Mouse (Mus musculus) gastrocnemius, postnatal 36 days (tissue): ENCODE data around the gene Tpm4. TPM values are rescaled to one million over a fixed set of nuclear protein-coding genes. Genes with fewer than 3 reads are reported as not detected.
"Not testable (repeated sequence)": the region's sequence is repeated elsewhere in the genome, so short reads cannot be mapped to it uniquely, and the experiment has no call there.

Experiments
- DNase-seq, 2 experiments: peaks; one replicate each; pipeline ENCODE4 v3.0.0; 2022
- intact Hi-C: fragments of 180-260 bp; cut with DNase I; formaldehyde crosslinking; loops from one replicate; pipeline ENCODE4 v1.15.1; 2025
- long read RNA-seq, 2 experiments: library from polyadenylated mRNA; stranded (forward); transcript quantifications; one replicate each; pipeline ENCODE4 v2.0.0; 2021
- total RNA-seq, 2 experiments: library from RNA; stranded (reverse); gene quantifications; 2 replicates each; pipeline ENCODE4 v1.2.3; 2021

Tpm4 gene
- total RNA-seq = 10 to 100 TPM; 28.1 to 35.5 TPM
- long read RNA-seq, experiment 1, transcript Tpm4-201 (8 exons, 2,128 nt) = major isoform, 46 of 51 reads
- long read RNA-seq, experiment 1, partial matches to known transcripts = 0 of 51 reads
- long read RNA-seq, experiment 1, other reads (novel, unspliced or antisense) = 5 of 51 reads
- long read RNA-seq, experiment 2, transcript Tpm4-201 (8 exons, 2,128 nt) = major isoform, 38 of 40 reads
- long read RNA-seq, experiment 2, partial matches to known transcripts = 0 of 40 reads
- long read RNA-seq, experiment 2, other reads (novel, unspliced or antisense) = 2 of 40 reads

DNA sequence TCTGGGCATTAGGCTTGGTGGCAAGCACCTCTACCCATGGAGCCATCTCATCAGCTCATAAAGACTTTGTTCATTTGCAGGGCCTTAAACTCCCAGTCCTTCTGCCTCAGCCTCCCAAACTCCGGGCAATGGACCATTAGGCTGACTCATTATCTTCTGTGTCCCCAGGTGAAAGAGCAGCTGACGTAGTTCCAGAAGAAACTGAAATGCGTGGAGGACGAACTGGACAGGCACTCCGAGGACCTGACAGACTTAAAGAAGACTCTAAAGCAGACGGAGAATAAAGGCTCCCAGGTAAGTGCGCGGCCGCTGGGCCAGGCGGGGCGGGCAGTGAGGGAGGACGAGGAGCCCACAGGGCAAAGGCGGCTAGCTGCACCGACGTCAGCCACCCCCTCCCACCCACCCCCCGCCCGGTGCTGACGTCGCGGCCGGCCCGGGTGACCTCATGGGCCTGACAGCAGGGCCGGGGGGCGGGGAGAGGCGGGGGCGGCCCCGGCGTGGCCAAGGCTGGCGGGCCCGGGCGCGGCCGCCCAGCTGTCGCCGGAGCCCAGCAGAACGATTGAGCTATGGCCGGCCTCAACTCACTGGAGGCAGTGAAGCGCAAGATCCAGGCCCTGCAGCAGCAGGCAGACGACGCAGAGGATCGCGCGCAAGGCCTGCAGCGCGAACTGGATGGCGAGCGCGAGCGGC is at the start of gene Tpm4:
Tpm4 (plus strand) TSS at position 220 of the 690 bp plus-strand sequence.
- DNase-seq = peak; percentile 49 to 58
- intact Hi-C loops = no loop called here

DNA sequence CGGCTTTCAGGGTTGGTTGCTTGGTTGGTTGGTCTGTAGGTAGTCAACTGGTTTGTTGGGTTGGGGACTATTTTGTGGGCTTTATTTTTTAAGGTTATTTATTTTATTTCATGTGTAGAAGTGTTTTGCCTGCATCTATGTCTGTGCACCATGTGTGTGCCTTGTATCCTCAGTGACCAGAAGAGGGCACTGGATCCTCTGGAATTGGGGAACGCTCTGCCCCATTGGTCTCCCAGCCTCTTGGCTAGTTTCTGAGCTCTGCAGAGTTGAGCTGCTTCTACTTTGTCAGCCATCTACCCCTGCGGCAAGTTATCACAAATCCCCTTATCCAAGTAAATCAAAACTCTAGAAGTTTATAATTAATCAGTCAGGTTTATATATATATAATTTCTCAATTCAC is 47.2 kb upstream of the Tpm4 start:
- intact Hi-C loops, DNase-seq: not testable (repeated sequence)

DNA sequence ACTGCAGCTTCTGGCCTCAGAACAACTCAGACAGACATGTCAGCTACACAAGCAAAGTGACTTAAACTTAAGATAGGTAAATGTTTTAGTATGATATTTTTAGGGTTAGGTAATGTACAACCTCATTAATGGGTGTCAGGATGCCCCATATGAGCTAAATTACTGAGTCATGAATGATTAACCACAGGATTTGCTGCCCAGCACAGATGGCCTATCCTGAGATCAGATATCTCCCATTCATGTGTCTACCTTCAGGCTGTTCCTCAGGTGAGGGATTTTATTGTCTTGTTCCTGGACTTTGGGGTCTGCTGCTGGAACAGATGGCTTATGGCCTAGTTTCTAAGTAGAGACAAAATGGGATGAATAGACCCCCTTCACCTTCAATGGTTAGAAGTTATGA is 38.1 kb upstream of the Tpm4 start:
- DNase-seq, intact Hi-C loops: not testable (repeated sequence)

- DNase-seq = not testable (repeated sequence)
- intact Hi-C loops = loop anchor here (2.0 kb wide), 1 partner anchor 97 kb away; no protein-coding TSS in a partner anchor
These were observed 35.2 kb upstream of the Tpm4 start for GRCm38 (mm10) chr8:72099377-72100103.

DNA sequence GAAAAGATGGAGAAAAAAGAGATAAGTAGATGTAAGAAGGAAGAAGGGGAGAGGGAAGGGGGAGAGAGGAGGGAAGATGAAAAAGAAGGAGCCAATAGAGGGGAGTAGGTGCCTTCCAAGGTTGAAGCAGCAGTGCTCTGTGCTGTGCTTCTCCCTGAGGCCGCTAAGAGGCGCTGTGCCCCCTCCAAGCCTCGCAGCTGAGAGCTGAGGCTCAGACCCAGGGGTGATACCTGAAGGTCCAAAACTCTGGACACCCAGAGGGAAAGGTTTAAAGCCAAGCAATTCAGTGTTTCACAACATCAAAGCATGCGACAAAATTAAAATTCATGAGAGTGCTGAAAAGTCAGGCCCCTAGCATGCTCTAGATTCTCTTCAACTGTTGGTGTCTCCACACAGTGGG is 29.6 kb upstream of the Tpm4 start:
- no peak for DNase-seq
- intact Hi-C loops = no loop called here

DNA sequence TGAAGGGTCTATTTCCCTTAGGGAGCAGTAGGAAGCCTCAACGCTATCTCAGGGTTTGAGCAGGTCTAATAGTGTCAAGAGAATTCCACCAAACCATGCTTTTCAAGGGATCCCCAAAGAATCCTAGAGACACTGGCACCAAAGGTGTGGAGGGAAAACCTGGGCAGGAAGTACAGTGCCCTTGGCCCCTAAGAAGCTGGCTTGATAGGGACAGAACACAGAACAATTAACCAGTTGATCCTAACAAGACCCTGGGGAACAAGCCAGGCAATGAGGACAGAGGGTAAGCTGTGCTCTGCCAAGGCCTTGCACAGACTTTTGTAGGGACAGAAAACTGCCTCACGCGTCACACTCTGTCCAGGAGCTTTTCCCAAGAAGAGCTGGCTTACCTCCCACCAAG is 28.0 kb upstream of the Tpm4 start, which contains the start of gene Olfr374:
Olfr374 (plus strand) TSS at position 301 of the 400 bp plus-strand sequence.
- no peak for DNase-seq
- intact Hi-C loops = no loop called here

GRCm38 (mm10) chr8:72110876-72111275 is 23.9 kb upstream of the Tpm4 start:
- intact Hi-C loops = no loop called here
- DNase-seq = no peak

DNA sequence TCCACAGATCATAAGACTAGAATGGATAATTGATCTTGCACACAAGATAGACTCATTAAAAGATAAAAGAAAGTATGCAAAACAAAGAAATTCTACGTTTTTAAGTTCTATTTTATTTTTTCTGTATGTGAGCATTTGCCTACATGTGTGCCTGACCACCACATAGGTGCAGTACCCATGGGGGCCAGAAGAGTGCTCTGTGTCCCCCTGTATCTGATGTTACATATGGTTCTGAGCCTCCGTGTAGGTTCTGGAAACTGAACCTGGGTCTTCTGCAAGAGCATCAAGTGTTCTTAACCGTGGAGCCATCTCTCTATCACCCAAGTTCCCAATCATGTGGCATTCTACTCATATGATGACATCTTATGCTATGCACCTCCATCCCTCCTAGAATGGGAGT is 22.3 kb upstream of the Tpm4 start:
- DNase-seq = no peak
- intact Hi-C loops = no loop called here

DNA sequence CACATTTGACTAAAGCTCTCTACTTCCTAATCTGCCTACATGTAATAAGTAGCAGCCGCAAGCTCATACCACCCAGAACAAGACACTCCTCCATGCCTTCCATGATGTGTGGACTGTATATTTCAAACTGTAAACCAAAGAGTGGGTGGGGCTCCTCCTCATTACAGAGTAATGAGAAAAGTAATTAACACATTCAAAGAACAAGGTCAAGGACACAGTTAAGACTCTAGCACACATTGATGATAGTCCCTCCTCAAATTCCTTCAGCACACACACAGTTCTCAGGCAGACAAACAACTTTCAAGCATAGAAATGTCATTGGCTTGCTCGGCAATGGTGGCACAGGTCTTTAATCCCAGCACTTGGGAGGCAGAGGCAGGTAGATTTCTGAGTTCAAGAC is 19.6 kb upstream of the Tpm4 start:
- no peak for DNase-seq
- intact Hi-C loops = no loop called here

- DNase-seq = no peak
- intact Hi-C loops = no loop called here
These were observed 16.2 kb upstream of the Tpm4 start for GRCm38 (mm10) chr8:72118616-72119015.

DNA sequence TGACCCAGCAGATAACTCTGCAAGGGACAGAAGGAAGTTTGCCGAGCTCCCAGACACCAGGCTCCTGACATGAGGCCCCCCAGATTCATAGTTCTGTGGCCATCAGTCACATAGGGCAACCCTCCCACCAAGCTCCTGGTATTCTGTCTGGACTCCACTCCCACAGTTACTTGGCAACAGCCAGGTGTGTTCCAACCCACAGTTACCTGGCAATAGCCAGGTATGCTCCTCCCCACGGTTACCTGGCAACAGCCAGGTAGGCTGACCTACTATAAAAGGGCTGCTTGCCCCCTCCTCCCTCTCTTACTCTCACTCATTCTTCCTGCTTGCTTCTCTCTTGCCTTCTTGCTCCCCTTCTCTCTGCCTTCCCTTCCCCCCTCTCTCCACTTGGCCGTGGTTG is 13.3 kb upstream of the Tpm4 start:
- intact Hi-C loops = loop anchor here (5.0 kb wide), 1 partner anchor 419 kb away; the partner anchor contains the start of gene B3gnt3
- not testable (repeated sequence) for DNase-seq

DNA sequence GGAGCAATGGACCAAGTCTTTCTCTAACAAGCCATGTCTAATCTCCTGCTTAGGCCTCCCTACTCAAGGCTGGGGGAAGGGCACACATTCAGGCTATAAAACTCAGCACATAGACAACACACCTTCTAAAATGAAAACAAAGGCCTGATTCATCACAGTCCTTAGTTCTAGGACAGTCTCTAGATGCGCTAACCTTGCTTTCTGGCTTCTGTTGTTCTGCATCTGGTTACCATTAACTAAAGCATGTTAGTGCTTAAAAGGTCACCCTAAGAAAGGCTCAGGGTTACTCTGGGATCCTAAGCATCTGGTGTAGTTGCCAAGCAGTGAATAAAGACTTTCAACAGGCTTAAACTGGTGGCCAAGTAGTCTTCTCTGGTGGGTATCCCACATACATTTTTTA is 12.8 kb upstream of the Tpm4 start:
- intact Hi-C loops = loop anchor here (5.0 kb wide), 1 partner anchor 420 kb away; the partner anchor contains the start of gene B3gnt3

GRCm38 (mm10) chr8:72127834-72128233 is 6.9 kb upstream of the Tpm4 start:
- no peak for DNase-seq
- intact Hi-C loops = no loop called here

More for the DNA sequence above, 12.8 kb upstream of the Tpm4 start:
- DNase-seq = no peak

- no peak for DNase-seq
- intact Hi-C loops = no loop called here
These were observed 3.5 kb upstream of the Tpm4 start for GRCm38 (mm10) chr8:72131251-72131650.

- no peak for DNase-seq
- intact Hi-C loops = no loop called here
These were observed 2.9 kb upstream of the Tpm4 start for GRCm38 (mm10) chr8:72131901-72132300.

DNA sequence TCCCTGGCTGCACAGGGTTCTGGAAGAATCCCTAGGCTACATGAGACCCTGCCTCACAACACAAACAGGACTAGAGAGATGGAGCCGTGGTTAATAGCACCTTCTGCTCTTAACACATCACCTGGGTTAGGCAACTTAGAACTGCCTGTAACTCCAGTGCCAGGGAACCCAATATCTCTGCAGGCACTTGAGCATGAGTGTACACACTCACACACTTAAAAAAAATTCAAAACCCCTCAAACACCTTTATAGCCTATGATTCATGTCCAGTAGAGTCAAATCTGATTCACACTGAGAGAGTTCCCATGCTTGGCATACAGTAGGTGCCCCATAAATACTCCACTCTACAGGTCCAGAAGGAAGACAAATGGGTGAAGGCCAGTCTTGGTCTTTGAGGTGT is 2.4 kb upstream of the Tpm4 start:
- intact Hi-C loops = no loop called here
- DNase-seq = no peak

DNA sequence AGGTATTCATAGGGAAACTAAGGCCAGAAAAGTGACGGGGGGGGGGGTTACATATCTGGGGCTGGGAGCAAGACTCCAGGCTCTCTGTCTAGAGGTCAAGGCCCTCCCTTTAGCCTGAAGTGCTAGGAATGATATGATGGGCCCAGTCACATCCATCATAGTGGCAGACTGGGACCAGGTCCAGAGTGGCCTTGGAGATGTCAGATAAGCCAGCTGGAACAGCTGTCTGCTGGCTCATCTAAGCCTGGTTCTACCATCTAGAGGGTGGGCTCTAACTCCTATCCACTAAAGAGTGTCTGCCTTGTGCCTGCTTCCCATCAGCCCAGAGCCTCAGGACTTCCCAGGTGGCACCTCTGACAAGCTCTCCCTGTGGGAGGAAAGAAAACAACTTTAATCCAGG is 1.9 kb upstream of the Tpm4 start:
- no peak for DNase-seq
- intact Hi-C loops = no loop called here

DNA sequence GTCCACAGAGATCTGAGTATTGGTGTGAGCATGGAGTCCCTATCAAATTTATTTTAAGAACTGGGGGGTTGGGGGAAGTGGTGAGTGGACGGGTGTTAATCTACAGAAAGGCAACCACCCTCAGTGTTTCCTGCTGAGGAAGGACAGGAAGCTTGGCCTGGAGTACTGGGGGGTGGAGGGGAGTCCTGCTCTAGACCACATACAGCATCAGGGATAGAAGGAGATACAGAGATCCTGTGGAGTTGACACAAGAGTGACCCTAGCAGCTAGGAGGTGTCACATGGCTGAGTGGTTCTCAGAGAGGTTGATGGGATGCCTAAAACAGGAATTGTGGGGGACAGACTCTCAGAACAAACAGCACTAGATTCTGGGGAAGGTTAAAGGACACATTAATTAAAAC is 1.3 kb upstream of the Tpm4 start:
- intact Hi-C loops = no loop called here
- no peak for DNase-seq

- DNase-seq = peak; percentile 32 to 33
- intact Hi-C loops = no loop called here
These were observed 899 bp downstream of the Tpm4 start for GRCm38 (mm10) chr8:72135446-72136301.

GRCm38 (mm10) chr8:72136302-72136978 is 1.7 kb downstream of the Tpm4 start:
- intact Hi-C loops = no loop called here
- peak; percentile 53 to 70 for DNase-seq
